Mouse (Mus musculus) MEL (cell line): ENCODE results near the gene Gale.

Experiments
- CTCF ChIP-seq, 3 experiments: IDR thresholded peaks in 2 of 3; conservative IDR thresholded peaks in 1 of 3; 2 replicates each; pipeline ENCODE4 v1.5.1; 2011 to 2012; ENCODE audit warnings: low read length in 3 of 3, low read depth in 2 of 3, mild to moderate bottlenecking in 2 of 3, improper control_type of control experiment in 1 of 3, inconsistent platforms in 1 of 3, mixed read lengths in 1 of 3, moderate library complexity in 1 of 3; ENCODE audit not compliant: control insufficient read depth in 1 of 3, insufficient read depth in 1 of 3, poor library complexity in 1 of 3, severe bottlenecking in 1 of 3
- E2F4 ChIP-seq: IDR thresholded peaks from 2 replicates; pipeline ENCODE4 v1.6.1; 2011; ENCODE audit warnings: low read depth, low read length, improper control_type of control experiment, borderline replicate concordance
- GATA1 ChIP-seq: IDR thresholded peaks from 2 replicates; pipeline ENCODE4 v1.6.1; 2011; ENCODE audit warnings: low read depth, low read length, improper control_type of control experiment
- TBP ChIP-seq: IDR thresholded peaks from 2 replicates; pipeline ENCODE4 v1.8.0; 2011; ENCODE audit warnings: low read depth, low read length, improper control_type of control experiment

DNA sequence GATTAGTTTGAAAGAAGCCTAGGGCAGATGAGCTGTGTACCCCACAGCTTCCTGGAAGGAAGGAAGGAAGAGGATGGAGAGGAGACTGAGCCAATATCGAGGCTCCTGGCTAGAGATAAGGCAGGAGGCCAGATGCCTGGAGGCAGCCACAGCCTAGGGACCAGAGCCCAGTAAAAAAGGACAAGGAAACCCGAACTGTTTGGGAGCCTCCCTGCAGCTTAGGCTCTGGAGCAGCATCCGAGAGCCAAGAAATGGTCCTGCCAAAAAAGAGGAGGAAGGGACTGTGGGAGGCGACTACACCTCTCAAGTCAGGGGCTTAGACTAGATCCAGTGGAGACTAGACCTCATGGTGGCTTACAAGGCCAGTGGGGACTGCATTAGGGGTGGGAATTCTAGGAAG is 20.1 kb upstream of the Gale start:
- TF ChIP-seq CTCF (IDR thresholded peaks at IDR 0.05 in 2 of 3, conservative IDR thresholded peaks at IDR 0.05 in 1 of 3; ENCODE audit: control insufficient read depth in 1 of 3, insufficient read depth in 1 of 3, low read depth in 2 of 3, low read length in 3 of 3, poor library complexity in 1 of 3, severe bottlenecking in 1 of 3) = no peak
- no peak for TF ChIP-seq TBP
- TF ChIP-seq E2F4 = no peak
- no peak for TF ChIP-seq GATA1
